Mouse (Mus musculus): Measurements from ENCODE around the gene Nrxn1.
"Not testable (repeated sequence)": the region's sequence is repeated elsewhere in the genome, so short reads cannot be mapped to it uniquely, and the experiment has no call there.

Nrxn1 gene

DNA sequence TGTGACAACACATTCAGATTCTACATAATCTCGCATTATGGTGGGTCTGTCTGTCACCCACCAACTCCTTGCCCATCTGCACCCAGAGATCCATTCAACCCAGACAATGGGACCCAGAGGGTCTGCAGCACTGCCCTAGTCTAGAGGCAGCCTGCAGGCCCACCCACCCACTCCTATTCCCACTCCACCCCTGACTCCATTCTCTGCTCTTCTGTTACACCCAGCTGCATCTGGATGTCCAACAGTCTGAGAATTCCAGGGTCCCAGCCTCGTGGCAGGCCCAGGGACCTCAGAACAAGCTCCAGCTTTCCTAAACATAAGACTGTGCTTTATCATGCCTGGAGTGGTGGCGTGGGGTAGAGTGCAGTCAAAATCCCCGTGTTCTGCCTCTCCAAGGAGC, 820.6 kb downstream of the Nrxn1 start:
- peak; percentile 22 for DNase-seq (ENCODE audit: low read depth, low spot score)

DNA sequence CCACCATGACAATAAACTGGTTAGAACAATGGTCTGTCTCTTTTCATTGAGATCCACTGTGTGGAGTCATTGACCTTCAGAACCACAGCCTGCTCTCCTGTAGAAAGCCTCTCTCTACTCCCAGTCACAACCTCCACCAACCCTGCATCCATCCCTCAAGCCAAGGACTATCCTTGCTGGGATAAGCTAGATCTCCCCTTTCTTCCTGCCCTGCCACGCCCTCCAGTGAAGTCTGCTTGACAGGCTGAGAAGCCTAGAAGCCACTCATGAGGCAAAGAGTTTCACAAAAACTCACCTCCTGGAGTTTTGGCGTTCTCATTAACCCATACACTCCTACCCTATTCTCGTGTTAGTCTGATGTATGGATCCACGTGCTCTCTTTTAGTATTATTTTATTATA, 821.7 kb downstream of the Nrxn1 start:
- DNase-seq (ENCODE audit: low read depth, low spot score): peak; percentile 70

DNA sequence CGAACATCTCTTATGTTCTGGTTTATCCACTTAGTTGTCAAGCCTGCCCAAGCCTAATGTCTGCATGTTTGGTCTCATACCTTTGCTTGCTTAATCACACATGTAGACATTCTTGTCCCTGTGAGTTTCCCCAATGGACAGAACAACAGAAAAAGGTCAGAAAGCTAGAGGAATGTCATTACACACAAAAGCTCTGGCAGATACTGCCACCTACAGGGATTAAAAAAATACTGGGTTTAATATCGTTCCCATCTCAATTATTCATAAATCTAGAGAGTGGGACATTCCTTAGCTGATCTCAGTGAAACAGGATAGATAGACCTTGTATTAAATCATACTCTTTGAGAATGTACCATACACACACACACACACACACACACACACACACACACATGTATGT, 823.7 kb downstream of the Nrxn1 start:
- DNase-seq (ENCODE audit: low read depth, low spot score): no peak

DNA sequence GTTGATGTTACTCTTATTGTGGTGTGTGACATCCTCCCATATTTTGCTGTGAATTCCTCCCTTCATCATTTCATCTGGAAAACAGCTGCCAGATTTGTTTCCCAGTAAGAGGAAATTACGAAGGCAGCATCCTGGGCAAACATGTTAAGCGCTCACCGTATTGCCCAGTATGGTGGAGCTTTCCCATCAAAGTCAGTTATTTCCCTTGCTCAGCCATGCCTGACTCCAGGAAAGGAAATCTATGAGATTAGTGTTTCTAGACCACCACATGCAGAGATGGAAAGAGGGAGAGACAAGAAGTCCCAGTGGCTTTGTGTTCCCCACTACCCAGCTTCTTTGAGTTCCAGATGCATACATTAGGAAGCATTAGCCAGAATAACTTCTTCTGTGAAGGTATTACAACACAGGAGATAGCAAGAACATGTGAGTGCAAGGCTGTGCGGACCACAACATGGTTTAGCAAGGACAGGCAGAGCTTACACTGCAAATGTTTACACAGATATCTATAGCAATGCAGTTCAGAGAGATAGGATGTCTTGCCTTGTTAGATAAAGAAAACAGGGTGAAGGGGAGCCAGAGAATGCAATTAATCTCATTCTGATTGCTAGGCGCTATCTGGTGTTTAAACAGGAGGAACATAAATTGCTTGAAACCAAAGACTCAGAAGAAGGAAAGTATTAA, 839.3 kb downstream of the Nrxn1 start:
- DNase-seq (ENCODE audit: low read depth, low spot score): no peak

DNA sequence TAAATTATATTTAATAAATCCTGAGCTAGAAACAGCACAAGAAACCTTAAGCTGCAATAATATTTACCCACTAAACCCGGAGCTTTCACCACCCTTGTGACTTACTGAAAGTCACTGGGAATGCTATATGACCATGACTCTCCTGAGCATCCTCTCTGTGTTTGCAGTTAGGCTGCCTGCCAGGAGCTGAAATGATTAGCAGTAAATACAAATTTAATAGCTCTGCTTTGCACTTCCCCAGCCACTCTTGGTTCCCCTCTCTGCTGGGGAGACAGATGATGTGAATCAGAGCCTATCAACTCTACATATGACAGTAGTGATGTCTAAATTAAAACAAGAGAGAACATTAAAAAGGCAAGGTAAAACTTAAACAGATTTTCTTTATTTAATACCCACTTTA, 840.7 kb downstream of the Nrxn1 start:
- DNase-seq (ENCODE audit: low read depth, low spot score): no peak

DNA sequence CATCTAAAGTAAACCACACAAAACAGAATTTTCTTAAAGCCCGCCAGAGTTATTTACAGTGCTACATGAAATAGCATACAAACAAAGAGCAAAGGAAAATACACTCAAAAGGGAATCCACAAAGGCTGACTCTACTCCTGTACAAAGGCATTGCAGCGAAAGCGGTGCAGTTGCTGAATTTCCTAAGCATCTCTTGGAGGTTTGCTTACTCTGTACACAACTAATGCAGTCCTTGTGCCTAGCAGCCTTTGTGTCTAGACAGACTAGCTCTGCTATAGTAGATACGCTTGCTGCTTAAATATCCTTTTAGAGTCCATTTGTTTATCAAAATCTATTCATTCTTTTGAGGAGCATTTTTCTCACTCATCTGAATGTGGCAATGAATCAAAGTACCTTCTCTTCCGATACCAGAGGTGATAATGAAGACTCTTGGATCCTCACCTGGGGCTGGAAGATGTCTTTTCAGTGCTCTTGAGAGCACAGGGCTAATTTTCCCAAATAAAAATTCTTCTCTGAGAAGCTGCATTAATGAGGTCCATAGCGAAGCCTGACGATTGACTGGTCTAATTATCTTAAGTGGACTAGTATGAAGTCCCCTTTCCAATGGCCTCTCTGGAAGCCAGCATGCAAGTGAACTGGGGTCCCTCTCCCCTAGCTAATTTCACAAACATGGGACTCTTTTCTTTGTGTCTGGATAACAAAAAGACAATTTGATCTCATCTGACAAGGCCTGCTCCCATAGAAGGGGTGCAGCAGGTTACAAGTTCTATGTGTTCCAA, 845.6 kb downstream of the Nrxn1 start:
- no peak for DNase-seq (ENCODE audit: low read depth, low spot score)

DNA sequence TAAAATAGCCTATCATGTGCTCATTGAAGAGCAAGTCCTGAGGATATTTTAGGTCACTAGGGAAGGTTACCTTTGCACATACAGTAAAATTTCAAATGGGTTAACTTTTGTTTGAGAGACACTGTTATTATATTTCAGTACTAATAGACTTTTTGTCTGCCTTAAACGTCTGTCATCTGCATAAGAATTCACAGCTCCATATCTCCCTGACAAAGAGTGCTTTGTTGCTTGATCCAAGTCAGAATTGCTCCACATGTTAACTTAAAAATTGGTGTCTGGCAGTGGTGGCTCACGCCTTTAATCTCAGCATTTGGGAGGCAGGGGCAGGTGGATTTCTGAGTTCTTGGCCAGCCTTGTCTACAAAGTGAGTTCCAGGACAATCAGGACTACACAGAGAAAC, 848.5 kb downstream of the Nrxn1 start:
- peak; percentile 50 for DNase-seq (ENCODE audit: low read depth, low spot score)

DNA sequence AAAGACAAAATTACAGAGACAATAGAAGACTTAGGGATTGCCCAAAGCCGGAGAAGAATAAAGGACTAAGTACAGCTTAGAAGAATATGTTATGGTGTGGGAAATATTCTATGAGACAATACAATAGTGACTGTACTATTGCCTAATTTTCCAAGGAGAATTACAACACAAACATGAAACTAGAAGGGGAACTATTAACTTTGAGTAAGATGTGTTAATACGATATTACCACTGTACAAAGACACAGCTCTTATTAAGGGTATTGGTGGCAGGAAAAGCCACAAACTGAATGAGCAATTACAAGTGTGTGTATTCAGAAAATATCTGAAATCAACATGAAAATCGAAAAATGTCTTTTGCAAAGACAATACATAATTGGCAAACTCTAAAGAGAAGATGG, 853.9 kb downstream of the Nrxn1 start:
- DNase-seq (ENCODE audit: low read depth, low spot score): no peak

DNA sequence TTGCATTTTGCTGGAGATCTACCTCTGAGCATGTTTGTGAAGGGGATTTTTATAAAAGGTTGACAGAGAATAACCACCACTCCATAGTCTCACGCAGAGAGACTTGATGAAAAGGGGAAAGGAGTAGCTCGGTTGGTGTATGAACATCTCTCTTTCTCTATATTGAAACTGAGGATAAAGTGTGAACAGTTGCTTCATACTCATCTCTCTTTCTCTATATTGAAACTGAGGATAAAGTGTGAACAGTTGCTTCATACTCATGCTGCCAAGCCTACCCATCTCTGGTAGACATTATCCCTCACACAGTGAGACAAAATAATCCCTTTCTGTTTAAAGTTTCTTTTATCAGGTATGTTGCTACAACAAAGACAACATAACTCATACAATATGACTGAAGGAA, 854.4 kb downstream of the Nrxn1 start:
- no peak for DNase-seq (ENCODE audit: low read depth, low spot score)

DNA sequence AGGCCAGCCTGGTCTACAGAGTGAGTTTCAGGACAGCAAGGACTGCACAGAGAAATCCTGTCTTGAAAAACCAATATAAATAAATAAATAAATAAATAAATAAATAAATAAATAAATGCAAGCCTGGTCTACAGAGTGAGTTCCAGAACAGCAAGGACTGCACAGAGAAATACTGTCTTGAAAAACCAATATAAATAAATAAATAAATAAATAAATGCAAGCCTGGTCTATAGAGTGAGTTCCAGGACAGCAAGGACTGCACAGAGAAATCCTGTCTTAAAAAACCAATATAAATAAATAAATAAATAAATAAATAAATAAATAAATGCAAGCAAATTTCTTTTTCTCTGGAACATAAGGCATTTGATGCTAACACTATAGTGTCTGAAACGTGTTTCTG, 857.2 kb downstream of the Nrxn1 start:
- DNase-seq (ENCODE audit: low read depth, low spot score): not testable (repeated sequence)

DNA sequence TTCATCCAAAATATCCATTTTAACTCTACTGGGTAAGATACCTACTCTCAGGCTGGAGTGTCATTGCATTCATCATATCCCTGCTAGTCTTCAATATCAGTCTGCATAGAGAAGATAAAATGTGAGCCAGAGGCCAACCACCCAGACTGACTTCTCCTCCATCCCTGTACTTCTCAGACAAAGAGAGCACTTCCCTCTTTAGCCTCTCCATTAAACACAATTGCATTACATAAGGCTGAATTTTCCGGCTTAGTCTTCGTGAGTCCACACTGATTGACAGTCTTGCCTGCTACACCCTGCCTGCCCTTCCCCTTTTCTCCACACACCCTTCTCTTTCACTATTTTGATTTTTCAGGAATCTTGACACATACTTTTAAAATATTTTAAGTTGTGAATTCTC, 858.1 kb downstream of the Nrxn1 start:
- no peak for DNase-seq (ENCODE audit: low read depth, low spot score)

DNA sequence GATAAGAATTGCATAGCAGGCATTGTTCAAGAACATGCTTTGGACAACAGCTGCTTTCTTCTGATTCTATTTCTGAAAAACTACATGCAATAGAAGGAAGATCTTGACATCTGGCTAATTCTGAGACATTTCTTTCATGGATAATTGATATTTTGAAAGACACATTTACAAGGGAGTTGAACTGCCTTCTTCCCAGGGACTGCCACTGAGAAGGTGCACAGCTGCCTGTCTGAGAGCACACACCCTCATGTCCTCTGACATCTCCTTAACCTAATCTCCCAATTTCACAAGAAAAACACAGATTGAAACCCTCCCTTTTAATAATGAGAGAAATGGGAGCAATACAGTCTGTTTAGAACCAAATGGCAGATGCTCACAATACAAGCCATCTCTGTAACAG, 884.3 kb downstream of the Nrxn1 start:
- DNase-seq (ENCODE audit: low read depth, low spot score): no peak

DNA sequence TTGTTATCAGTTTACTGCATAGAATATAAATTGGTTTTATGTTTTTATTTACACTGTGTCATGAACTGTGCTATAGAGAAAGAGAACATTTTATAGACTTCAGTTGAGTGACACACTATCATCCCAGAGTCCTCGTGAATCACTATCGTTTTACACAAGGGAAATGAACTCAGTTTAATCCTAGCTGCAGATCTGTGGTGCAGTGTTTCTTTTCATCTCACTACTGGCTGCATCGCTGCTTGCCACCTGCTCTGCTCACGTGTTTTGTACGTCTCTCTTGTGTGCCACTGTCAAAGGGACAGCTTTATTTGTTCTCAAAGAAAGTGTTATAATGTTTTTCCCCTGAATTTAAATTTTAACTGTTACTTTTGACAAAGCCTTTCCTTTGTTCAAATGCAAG, 885.3 kb downstream of the Nrxn1 start:
- DNase-seq (ENCODE audit: low read depth, low spot score): no peak

DNA sequence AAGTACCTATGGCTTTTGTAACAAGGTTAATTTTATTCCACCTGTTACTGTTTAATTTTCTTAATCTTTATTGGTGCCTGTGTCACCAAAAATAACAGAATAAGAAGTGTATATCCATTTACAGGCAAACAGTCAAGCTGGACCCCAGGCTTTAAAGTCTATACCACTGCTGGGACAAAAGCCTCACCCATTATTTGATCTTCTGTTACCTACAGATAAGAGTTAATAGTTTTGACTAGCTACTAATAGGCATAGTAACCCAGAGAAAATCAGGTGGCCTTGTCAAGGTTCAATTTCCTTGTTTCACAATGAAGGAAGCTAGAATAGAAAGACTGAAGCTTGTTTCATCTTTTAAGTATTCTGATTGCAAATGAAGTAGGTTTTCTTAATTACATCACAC, 888.9 kb downstream of the Nrxn1 start:
- no peak for DNase-seq (ENCODE audit: low read depth, low spot score)

DNA sequence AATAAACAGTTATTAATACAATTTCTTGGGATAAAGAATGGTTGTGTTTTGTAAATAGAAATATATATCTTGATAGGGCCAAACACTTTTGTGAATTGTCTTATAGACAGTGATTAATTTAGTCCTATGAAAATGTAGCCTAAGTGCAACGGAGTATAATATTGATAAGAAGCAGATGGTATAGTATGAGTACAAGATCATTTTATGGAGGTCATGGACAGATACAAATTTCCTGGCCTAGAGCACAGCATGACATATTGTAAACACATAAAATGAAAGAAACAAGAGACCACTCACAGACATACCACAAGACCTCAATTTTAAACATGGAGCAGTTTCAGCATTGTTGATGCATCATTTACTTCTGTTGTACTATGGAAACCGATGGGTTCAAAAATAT, 890.1 kb downstream of the Nrxn1 start:
- no peak for DNase-seq (ENCODE audit: low read depth, low spot score)

DNA sequence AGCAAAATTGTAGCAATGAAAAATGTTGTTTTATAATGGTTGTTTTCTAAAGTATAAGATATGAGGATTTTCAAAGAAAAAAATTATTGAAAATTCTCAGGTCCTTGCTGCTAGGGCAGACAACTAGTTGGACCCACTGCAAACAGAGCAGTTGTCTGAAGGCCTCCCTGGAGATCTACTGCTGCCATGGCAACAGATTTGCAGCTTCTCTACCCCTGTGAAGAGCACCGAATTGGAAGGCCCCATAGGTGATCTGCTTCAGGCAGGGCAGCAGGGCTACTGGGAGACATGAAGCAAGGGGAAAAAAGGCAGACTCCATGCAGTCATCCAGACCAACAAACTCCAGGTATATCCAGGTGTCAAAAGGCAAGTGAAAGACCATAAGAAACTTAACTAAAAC, 896.1 kb downstream of the Nrxn1 start:
- no peak for DNase-seq (ENCODE audit: low read depth, low spot score)

DNA sequence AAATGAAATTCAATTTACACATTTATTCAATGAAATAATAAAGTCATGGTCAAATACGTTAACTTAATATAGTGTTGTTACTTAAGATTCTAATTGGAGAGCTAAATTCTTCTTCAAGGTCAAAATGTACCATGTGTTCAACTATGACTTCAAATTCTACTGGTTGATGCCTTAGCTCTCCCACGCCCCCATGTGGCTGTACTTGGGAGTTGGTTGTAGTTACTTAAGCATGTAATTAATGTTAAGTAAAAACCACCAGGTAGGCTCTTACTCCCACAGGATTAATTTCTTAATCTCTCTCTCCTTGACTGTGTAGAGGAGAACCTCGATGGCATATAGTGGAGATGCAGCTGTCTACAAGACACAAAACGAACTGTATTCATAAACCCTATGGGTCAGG, 951.3 kb downstream of the Nrxn1 start:
- DNase-seq (ENCODE audit: low read depth, low spot score): peak; percentile 60

DNA sequence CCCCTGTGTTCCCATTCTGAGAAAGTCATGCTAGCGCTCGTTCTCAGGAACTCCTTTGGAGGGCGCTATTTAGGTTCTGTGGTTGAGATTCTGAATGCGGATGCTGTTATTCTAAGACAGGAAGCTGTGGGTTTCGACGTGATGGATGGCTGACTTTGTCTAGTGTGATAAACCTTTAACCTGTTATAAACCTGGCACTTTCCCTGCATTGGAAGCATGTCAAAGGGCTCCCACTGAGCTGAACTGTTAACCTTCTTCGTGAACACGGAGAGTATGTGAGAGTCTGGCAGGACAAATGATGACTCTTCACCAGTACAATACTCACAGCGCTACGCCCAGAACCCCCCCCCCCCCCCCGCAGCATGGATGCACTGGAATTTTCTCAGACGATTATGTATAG, 962.0 kb downstream of the Nrxn1 start:
- DNase-seq (ENCODE audit: low read depth, low spot score): peak; percentile 9

DNA sequence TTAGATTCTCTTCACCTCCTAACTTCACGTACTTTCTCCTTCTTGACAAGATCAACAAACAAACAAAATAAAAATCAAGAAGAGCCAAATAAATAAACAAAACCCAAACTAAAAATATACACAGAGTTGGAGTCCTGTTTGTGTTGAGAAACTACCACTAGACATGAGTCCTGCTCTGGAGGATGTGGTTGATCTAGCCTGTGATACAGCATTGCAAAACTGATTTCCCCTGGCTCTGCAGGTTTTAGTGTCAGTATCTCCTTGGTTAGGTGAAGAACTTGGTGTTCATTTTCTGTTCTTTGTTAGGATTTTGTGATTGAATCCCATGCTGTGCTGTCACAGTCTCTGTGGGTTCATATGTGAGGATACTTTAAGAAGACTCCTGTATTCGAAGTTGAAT, 963.7 kb downstream of the Nrxn1 start:
- no peak for DNase-seq (ENCODE audit: low read depth, low spot score)

DNA sequence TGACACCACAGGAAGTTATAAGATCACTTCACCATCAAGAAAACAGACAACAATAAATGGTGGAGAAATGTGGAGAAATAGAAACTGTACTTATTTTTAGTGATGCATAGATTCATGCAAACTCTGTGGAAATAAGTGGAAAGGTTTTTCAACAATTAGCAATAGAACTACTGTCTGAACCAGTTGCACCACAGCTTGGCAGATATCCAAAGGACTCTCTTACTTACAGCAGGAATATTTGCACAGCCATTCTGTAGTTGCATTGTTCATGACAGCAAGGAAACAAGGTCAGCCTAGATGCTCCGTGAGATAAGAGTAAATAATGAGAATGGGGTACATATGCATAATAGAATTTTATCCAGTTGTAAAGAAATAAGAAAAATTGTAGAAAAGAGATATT, 965.3 kb downstream of the Nrxn1 start:
- DNase-seq (ENCODE audit: low read depth, low spot score): no peak

DNA sequence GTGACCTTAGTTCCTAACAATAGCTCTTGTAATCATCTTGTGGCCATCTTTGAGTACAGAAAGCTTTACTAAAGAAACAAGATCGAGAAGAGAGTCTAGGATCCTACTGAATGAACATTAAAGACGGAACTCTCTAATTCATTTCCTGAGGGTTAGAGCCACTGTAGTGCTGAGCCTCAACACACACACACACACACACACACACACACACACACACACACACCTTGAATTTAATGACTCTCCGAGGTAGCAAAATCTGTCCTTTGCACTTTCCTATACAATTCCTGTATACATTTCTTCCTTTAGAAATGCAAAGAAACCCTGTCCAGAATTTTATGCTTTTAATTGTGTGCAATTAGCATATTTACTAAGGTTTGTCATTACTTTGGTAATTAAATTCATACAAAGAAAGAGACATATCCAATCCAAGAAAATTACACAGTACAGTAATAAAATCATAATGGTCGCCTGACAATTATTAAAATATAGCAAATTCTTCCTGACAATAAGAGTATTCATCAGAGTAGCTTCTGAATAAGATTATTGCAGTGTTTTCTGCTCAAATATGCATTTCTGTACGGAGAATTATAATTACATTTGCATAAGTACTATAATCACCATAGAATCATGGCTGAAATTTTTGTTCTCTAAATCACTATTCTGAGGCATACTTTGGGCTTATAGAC, 969.9 kb downstream of the Nrxn1 start:
- DNase-seq (ENCODE audit: low read depth, low spot score): no peak

DNA sequence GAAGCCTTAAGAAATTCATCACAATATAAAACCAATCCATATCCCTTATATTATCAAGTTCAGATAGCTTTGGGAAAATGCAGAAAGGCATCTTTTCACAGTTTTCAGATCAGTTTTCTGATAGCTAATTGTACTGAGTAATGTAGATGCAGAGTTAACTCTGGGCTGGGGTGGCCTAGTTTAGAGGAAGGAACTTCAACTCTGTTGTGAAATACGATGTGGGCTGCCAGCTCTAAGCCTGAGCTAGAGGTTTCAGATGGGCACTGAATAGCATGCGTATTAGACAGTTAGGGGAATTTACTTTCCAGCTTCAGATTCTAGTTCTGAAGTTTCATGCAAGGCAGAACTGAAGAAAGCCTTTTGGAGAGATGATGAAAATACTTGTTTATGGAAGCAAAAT, 976.6 kb downstream of the Nrxn1 start:
- DNase-seq (ENCODE audit: low read depth, low spot score): no peak

DNA sequence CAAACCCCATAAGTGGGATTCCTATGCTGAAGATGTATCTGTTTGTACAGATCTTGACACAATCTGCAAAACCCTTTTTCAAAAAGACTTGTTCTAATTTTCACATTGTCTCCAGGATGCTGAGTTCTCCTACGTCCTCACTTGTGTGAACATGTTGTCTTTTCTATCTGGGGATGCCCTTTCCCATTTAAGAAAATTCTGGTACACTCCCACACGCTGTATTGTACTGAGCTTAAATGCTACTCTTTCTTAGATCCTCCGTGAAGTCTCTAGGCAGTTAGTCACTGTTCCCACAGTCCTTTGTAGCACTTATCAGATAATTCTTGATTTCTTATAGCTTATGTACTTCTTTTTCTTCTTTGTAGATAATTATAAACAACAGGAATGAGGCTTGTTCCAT, 997.9 kb downstream of the Nrxn1 start:
- DNase-seq (ENCODE audit: low read depth, low spot score): no peak

Data from ZHBTc4 (cell line).